Mouse (Mus musculus): ENCODE measurements around the gene Dcp1a. TPM values are rescaled to one million over a fixed set of nuclear protein-coding genes. Genes with fewer than 3 reads are reported as not detected.

Dcp1a gene
- polyA plus RNA-seq, 1 experiment: not detected

GRCm38 (mm10) chr14:30504990-30505389 lies 25.7 kb downstream of the Dcp1a start:
- no peak for TF ChIP-seq POLR2A (IDR thresholded peaks at IDR 0.05; ENCODE audit: insufficient read depth, low read depth, low read length)
- no peak for TF ChIP-seq CTCF (IDR thresholded peaks at IDR 0.05; ENCODE audit: insufficient read depth, low read depth, low read length)
- Histone ChIP-seq H3K4me3 (ENCODE audit: insufficient read depth, low read depth, low read length) (no peak overlapping the region), H3K4me1 (ENCODE audit: control insufficient read depth, insufficient read depth, low read length) (peaks cover 3% of the 10 kb centered on the region; the same call in 1 of the 2 replicates), H3K27ac (ENCODE audit: insufficient read depth, low read depth, low read length) (no peak overlapping the region)
- WGBS: 59% methylated on average over 5 of the region's 5 CpGs

- WGBS: 94% methylated on average over 6 of the region's 6 CpGs
- TF ChIP-seq CTCF (IDR thresholded peaks at IDR 0.05; ENCODE audit: insufficient read depth, low read depth, low read length) (no peak), POLR2A (IDR thresholded peaks at IDR 0.05; ENCODE audit: insufficient read depth, low read depth, low read length) (no peak)
- Histone ChIP-seq H3K4me1 (ENCODE audit: control insufficient read depth, insufficient read depth, low read length) (peaks cover 3% of the 10 kb centered on the region; the same call in 1 of the 2 replicates), H3K27ac (ENCODE audit: insufficient read depth, low read depth, low read length) (no peak overlapping the region), H3K4me3 (ENCODE audit: insufficient read depth, low read depth, low read length) (no peak overlapping the region)
These were observed 31.0 kb downstream of the Dcp1a start for GRCm38 (mm10) chr14:30510214-30510763.

- H3K4me1 ChIP-seq (ENCODE audit: control insufficient read depth, insufficient read depth, low read length): no peaks in the 10 kb centered on the region
- 76% methylated on average over 5 of the region's 5 CpGs for WGBS
- H3K27ac ChIP-seq (ENCODE audit: insufficient read depth, low read depth, low read length): no peak overlapping the region
- TF ChIP-seq CTCF (IDR thresholded peaks at IDR 0.05; ENCODE audit: insufficient read depth, low read depth, low read length) (no peak), POLR2A (IDR thresholded peaks at IDR 0.05; ENCODE audit: insufficient read depth, low read depth, low read length) (no peak)
- H3K4me3 ChIP-seq (ENCODE audit: insufficient read depth, low read depth, low read length): no peak overlapping the region
These were observed 33.6 kb downstream of the Dcp1a start for GRCm38 (mm10) chr14:30512896-30513295.

DNA sequence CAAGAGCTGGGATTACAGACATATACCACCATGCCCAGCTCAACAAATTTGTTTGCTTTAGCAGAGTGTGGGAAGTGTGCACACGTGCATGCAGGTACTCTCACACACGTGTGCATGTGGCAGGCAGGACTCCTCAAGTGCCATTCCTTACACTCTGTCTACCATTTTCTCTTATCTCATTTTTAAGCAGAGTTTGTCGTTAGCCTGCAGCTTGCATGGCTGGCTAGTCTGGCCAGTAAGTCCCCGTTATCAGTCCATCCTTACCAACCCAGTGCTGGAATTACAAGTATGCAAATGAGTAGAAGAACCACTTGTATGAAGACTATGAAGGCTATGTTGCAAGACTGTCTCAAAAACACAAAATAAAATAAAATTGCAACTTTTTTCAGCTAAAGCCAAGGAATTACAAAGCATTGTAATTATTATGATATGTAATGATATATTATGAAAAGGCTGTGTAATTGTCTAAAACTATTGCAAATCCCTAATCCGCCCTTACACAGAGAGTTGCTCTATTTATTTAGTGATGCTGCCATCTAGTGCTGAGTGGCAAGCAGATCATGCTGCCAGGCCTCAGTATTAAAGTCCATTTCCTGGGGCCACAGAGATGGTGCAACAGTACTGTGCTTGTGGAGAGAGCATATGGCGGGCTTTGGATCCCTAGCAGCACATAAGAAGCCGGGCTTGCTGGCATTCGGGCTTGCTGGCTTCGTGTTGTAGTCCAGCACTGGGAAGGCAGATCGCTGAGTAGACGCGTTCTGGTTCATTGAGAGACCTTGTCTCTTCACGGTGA lies 36.8 kb downstream of the Dcp1a start:
- Histone ChIP-seq H3K4me1 (ENCODE audit: control insufficient read depth, insufficient read depth, low read length) (no peaks in the 10 kb centered on the region; the same call in 1 of the 2 replicates), H3K27ac (ENCODE audit: insufficient read depth, low read depth, low read length) (no peak overlapping the region), H3K4me3 (ENCODE audit: insufficient read depth, low read depth, low read length) (no peak overlapping the region)
- TF ChIP-seq POLR2A (IDR thresholded peaks at IDR 0.05; ENCODE audit: insufficient read depth, low read depth, low read length): no peak
- TF ChIP-seq CTCF (IDR thresholded peaks at IDR 0.05; ENCODE audit: insufficient read depth, low read depth, low read length): no peak
- WGBS: 82% methylated on average over 13 of the region's 13 CpGs

- H3K4me1 ChIP-seq (ENCODE audit: control insufficient read depth, insufficient read depth, low read length): no peaks in the 10 kb centered on the region; the same call in 1 of the 2 replicates
- TF ChIP-seq CTCF (IDR thresholded peaks at IDR 0.05; ENCODE audit: insufficient read depth, low read depth, low read length): no peak
- no peak for TF ChIP-seq POLR2A (IDR thresholded peaks at IDR 0.05; ENCODE audit: insufficient read depth, low read depth, low read length)
- H3K27ac ChIP-seq (ENCODE audit: insufficient read depth, low read depth, low read length): no peak overlapping the region
- 72% methylated on average over 5 of the region's 5 CpGs for WGBS
- H3K4me3 ChIP-seq (ENCODE audit: insufficient read depth, low read depth, low read length): no peak overlapping the region
These were observed 40.0 kb downstream of the Dcp1a start for GRCm38 (mm10) chr14:30519323-30519722.

DNA sequence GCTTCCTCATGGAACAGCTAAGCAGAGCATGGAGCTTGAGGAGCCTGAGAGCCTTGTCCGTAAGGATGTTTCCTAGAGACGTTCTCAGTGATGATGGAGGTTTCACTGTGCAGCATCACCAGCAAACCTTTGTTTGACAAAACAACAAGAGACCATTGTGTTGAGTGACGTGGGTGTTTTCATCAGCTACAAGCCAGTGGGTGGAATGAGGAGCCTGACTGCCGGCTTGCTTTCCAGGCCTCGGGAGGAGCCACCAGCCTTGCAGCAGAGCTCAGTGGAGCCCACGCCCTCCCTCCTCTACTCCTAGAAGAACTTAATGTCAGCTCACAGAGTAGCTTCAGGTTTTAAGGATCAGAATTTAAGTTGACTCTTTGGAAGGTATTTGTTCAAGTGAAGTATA lies 44.0 kb downstream of the Dcp1a start:
- Histone ChIP-seq H3K27ac (ENCODE audit: insufficient read depth, low read depth, low read length) (no peak overlapping the region), H3K4me3 (ENCODE audit: insufficient read depth, low read depth, low read length) (no peak overlapping the region), H3K4me1 (ENCODE audit: control insufficient read depth, insufficient read depth, low read length) (no peaks in the 10 kb centered on the region; the same call in 1 of the 2 replicates)
- WGBS: 44% methylated on average over 6 of the region's 6 CpGs
- no peak for TF ChIP-seq CTCF (IDR thresholded peaks at IDR 0.05; ENCODE audit: insufficient read depth, low read depth, low read length)
- TF ChIP-seq POLR2A (IDR thresholded peaks at IDR 0.05; ENCODE audit: insufficient read depth, low read depth, low read length): no peak

GRCm38 (mm10) chr14:30528392-30528791 lies 49.1 kb downstream of the Dcp1a start:
- H3K4me3 ChIP-seq (ENCODE audit: insufficient read depth, low read depth, low read length): no peak overlapping the region
- 92% methylated on average over 10 of the region's 10 CpGs for WGBS
- TF ChIP-seq CTCF (IDR thresholded peaks at IDR 0.05; ENCODE audit: insufficient read depth, low read depth, low read length) (no peak), POLR2A (IDR thresholded peaks at IDR 0.05; ENCODE audit: insufficient read depth, low read depth, low read length) (no peak)
- no peak overlapping the region for H3K27ac ChIP-seq (ENCODE audit: insufficient read depth, low read depth, low read length)
- peaks cover 10% of the 10 kb centered on the region; the same call in 1 of the 2 replicates for H3K4me1 ChIP-seq (ENCODE audit: control insufficient read depth, insufficient read depth, low read length)

DNA sequence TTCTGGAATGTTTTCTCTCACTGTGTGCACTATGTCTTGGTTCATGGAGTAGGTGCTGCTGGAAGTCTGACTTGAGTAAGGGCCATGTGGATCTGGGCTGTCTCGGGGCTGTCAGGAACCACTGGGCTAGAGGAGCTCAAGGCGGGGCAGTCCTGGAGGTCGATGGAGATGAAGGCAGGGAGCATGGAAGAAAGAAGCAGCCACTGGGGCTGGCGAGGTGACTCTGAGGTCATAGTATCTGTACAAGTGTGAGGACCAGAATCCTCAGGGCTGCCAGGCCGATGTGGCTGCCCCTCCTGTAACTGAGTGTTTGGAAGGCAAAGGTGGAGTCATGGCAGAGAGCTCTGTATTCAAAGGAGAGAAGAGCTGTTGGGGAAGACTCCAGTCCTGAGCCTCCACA lies 49.6 kb downstream of the Dcp1a start:
- H3K4me1 ChIP-seq (ENCODE audit: control insufficient read depth, insufficient read depth, low read length): peaks cover 10% of the 10 kb centered on the region; the same call in 1 of the 2 replicates
- H3K27ac ChIP-seq (ENCODE audit: insufficient read depth, low read depth, low read length): no peak overlapping the region
- TF ChIP-seq POLR2A (IDR thresholded peaks at IDR 0.05; ENCODE audit: insufficient read depth, low read depth, low read length) (no peak), CTCF (IDR thresholded peaks at IDR 0.05; ENCODE audit: insufficient read depth, low read depth, low read length) (no peak)
- 86% methylated on average over 5 of the region's 5 CpGs for WGBS
- H3K4me3 ChIP-seq (ENCODE audit: insufficient read depth, low read depth, low read length): no peak overlapping the region

GRCm38 (mm10) chr14:30529454-30529853 lies 50.1 kb downstream of the Dcp1a start:
- WGBS: 87% methylated on average over 12 of the region's 12 CpGs
- Histone ChIP-seq H3K27ac (ENCODE audit: insufficient read depth, low read depth, low read length) (no peak overlapping the region), H3K4me1 (ENCODE audit: control insufficient read depth, insufficient read depth, low read length) (peaks cover 10% of the 10 kb centered on the region; the same call in 1 of the 2 replicates), H3K4me3 (ENCODE audit: insufficient read depth, low read depth, low read length) (no peak overlapping the region)
- TF ChIP-seq POLR2A (IDR thresholded peaks at IDR 0.05; ENCODE audit: insufficient read depth, low read depth, low read length) (no peak), CTCF (IDR thresholded peaks at IDR 0.05; ENCODE audit: insufficient read depth, low read depth, low read length) (no peak)

All from olfactory bulb, adult 2 months (tissue).